Mouse (Mus musculus): ENCODE measurements at regions not wholly inside any gene's neighbourhood (a gene's known extent, or its start where the extent isn't known, plus 50 kb on each side); places are given as distances from the start of the nearest gene placed in this dataset.

- 92% methylated on average over 5 of the region's 5 CpGs for WGBS
- Histone ChIP-seq H3K4me2 (no peak overlapping the region), H3K36me3 (ENCODE audit: control insufficient read depth, insufficient read depth, low read length) (no peaks in the 10 kb centered on the region), H3K9ac (ENCODE audit: low read length) (no peak overlapping the region), H3K27me3 (ENCODE audit: control insufficient read depth, insufficient read depth, low read length) (no peaks in the 10 kb centered on the region), H3K9me3 (ENCODE audit: control insufficient read depth, low read length) (no peaks in the 10 kb centered on the region), H3K4me3 (ENCODE audit: low read depth, low read length) (no peak overlapping the region), H3K4me1 (ENCODE audit: control insufficient read depth, insufficient read depth, low read length) (no peaks in the 10 kb centered on the region), H3K27ac (ENCODE audit: low read depth, low read length) (no peak overlapping the region)
- ATAC-seq (ENCODE audit: low FRiP score), result no peak
- peak; percentile 71 for DNase-seq (ENCODE audit: low spot score, missing footprints)
Observed at GRCm38 (mm10) chr12:51018185-51018584, 329.7 kb upstream of the G2e3 start.

- Histone ChIP-seq H3K9me3 (ENCODE audit: control insufficient read depth, low read length) (no peaks in the 10 kb centered on the region), H3K4me2 (no peak overlapping the region), H3K4me3 (ENCODE audit: low read depth, low read length) (no peak overlapping the region), H3K9ac (ENCODE audit: low read length) (no peak overlapping the region), H3K27ac (ENCODE audit: low read depth, low read length) (no peak overlapping the region), H3K27me3 (ENCODE audit: control insufficient read depth, insufficient read depth, low read length) (no peaks in the 10 kb centered on the region), H3K36me3 (ENCODE audit: control insufficient read depth, insufficient read depth, low read length) (no peaks in the 10 kb centered on the region), H3K4me1 (ENCODE audit: control insufficient read depth, insufficient read depth, low read length) (no peaks in the 10 kb centered on the region)
- no peak for ATAC-seq (ENCODE audit: low FRiP score)
- peak; percentile 47 for DNase-seq (ENCODE audit: low spot score, missing footprints)
- 91% methylated on average over 6 of the region's 6 CpGs for WGBS
Observed at GRCm38 (mm10) chr12:51016081-51016480, 331.8 kb upstream of the G2e3 start.

GRCm38 (mm10) chr12:51009644-51010043, 338.2 kb upstream of the G2e3 start:
- H3K27me3 ChIP-seq (ENCODE audit: control insufficient read depth, insufficient read depth, low read length), result peaks cover 5% of the 10 kb centered on the region; the same call in 1 of the 2 replicates
- no peak overlapping the region for H3K4me2 ChIP-seq
- no peaks in the 10 kb centered on the region for H3K4me1 ChIP-seq (ENCODE audit: control insufficient read depth, insufficient read depth, low read length)
- H3K36me3 ChIP-seq (ENCODE audit: control insufficient read depth, insufficient read depth, low read length), result no peaks in the 10 kb centered on the region
- peak; percentile 12 for DNase-seq (ENCODE audit: low spot score, missing footprints)
- WGBS, result 87% methylated on average over 4 of the region's 4 CpGs
- no peak overlapping the region for H3K27ac ChIP-seq (ENCODE audit: low read depth, low read length)
- no peak overlapping the region for H3K4me3 ChIP-seq (ENCODE audit: low read depth, low read length)
- ATAC-seq (ENCODE audit: low FRiP score), result no peak
- H3K9ac ChIP-seq (ENCODE audit: low read length), result no peak overlapping the region
- no peaks in the 10 kb centered on the region for H3K9me3 ChIP-seq (ENCODE audit: control insufficient read depth, low read length)

GRCm38 (mm10) chr12:51001722-51002592, 345.9 kb upstream of the G2e3 start:
- Histone ChIP-seq H3K27ac (ENCODE audit: low read depth, low read length) (0 out of 2 replicates have a peak overlapping the region, but pooled peaks have one; percentile 7), H3K4me3 (ENCODE audit: low read depth, low read length) (no peak overlapping the region)

GRCm38 (mm10) chr12:51001096-51001495, 346.8 kb upstream of the G2e3 start:
- Histone ChIP-seq H3K4me3 (ENCODE audit: low read depth, low read length) (no peak overlapping the region), H3K27me3 (ENCODE audit: control insufficient read depth, insufficient read depth, low read length) (peaks cover 17% of the 10 kb centered on the region), H3K4me1 (ENCODE audit: control insufficient read depth, insufficient read depth, low read length) (peaks cover 12% of the 10 kb centered on the region), H3K9me3 (ENCODE audit: control insufficient read depth, low read length) (no peaks in the 10 kb centered on the region), H3K9ac (ENCODE audit: low read length) (no peak overlapping the region), H3K27ac (ENCODE audit: low read depth, low read length) (no peak overlapping the region), H3K36me3 (ENCODE audit: control insufficient read depth, insufficient read depth, low read length) (no peaks in the 10 kb centered on the region), H3K4me2 (no peak overlapping the region)
- 55% methylated on average over 4 of the region's 4 CpGs for WGBS
- no peak for DNase-seq (ENCODE audit: low spot score, missing footprints)
- no peak for ATAC-seq (ENCODE audit: low FRiP score)

More at GRCm38 (mm10) chr12:51001722-51002592, 345.9 kb upstream of the G2e3 start:
- ATAC-seq (ENCODE audit: low FRiP score) (peak; percentile 79), DNase-seq (ENCODE audit: low spot score, missing footprints) (peak; percentile 93)
- peak overlapping the region; percentile 4; the same call in 1 of the 2 replicates for H3K4me2 ChIP-seq
- no peaks in the 10 kb centered on the region for H3K36me3 ChIP-seq (ENCODE audit: control insufficient read depth, insufficient read depth, low read length)
- peaks cover 17% of the 10 kb centered on the region for H3K27me3 ChIP-seq (ENCODE audit: control insufficient read depth, insufficient read depth, low read length)
- no peak overlapping the region for H3K9ac ChIP-seq (ENCODE audit: low read length)
- H3K9me3 ChIP-seq (ENCODE audit: control insufficient read depth, low read length), result no peaks in the 10 kb centered on the region
- 6% methylated on average over 12 of the region's 12 CpGs for WGBS
- H3K4me1 ChIP-seq (ENCODE audit: control insufficient read depth, insufficient read depth, low read length), result peaks cover 12% of the 10 kb centered on the region

- DNase-seq (ENCODE audit: low spot score, missing footprints) (peak; percentile 85), ATAC-seq (ENCODE audit: low FRiP score) (no peak)
- Histone ChIP-seq H3K27me3 (ENCODE audit: control insufficient read depth, insufficient read depth, low read length) (peaks cover 17% of the 10 kb centered on the region), H3K4me2 (no peak overlapping the region), H3K4me1 (ENCODE audit: control insufficient read depth, insufficient read depth, low read length) (peaks cover 12% of the 10 kb centered on the region), H3K4me3 (ENCODE audit: low read depth, low read length) (no peak overlapping the region), H3K9me3 (ENCODE audit: control insufficient read depth, low read length) (no peaks in the 10 kb centered on the region), H3K9ac (ENCODE audit: low read length) (no peak overlapping the region), H3K36me3 (ENCODE audit: control insufficient read depth, insufficient read depth, low read length) (no peaks in the 10 kb centered on the region), H3K27ac (ENCODE audit: low read depth, low read length) (no peak overlapping the region)
- 75% methylated on average over 18 of the region's 18 CpGs for WGBS
Observed at GRCm38 (mm10) chr12:51000281-51001075, 347.4 kb upstream of the G2e3 start.

GRCm38 (mm10) chr12:50999295-51000237, 348.3 kb upstream of the G2e3 start:
- Histone ChIP-seq H3K4me2 (no peak overlapping the region), H3K9me3 (ENCODE audit: control insufficient read depth, low read length) (no peaks in the 10 kb centered on the region), H3K27me3 (ENCODE audit: control insufficient read depth, insufficient read depth, low read length) (peaks cover 12% of the 10 kb centered on the region), H3K36me3 (ENCODE audit: control insufficient read depth, insufficient read depth, low read length) (no peaks in the 10 kb centered on the region), H3K4me1 (ENCODE audit: control insufficient read depth, insufficient read depth, low read length) (peaks cover 12% of the 10 kb centered on the region), H3K4me3 (ENCODE audit: low read depth, low read length) (no peak overlapping the region), H3K9ac (ENCODE audit: low read length) (no peak overlapping the region), H3K27ac (ENCODE audit: low read depth, low read length) (no peak overlapping the region)
- peak; percentile 98 for DNase-seq (ENCODE audit: low spot score, missing footprints)
- WGBS, result 39% methylated on average over 20 of the region's 20 CpGs
- ATAC-seq (ENCODE audit: low FRiP score), result peak; percentile 86

GRCm38 (mm10) chr12:50995664-50996063, 346.8 kb upstream of the Prkd1 start:
- no peaks in the 10 kb centered on the region for H3K36me3 ChIP-seq (ENCODE audit: control insufficient read depth, insufficient read depth, low read length)
- peak; percentile 56 for DNase-seq (ENCODE audit: low spot score, missing footprints)
- H3K27ac ChIP-seq (ENCODE audit: low read depth, low read length), result no peak overlapping the region
- H3K9me3 ChIP-seq (ENCODE audit: control insufficient read depth, low read length), result no peaks in the 10 kb centered on the region
- H3K27me3 ChIP-seq (ENCODE audit: control insufficient read depth, insufficient read depth, low read length), result peaks cover 3% of the 10 kb centered on the region
- WGBS, result 93% methylated on average over 1 of the region's 1 CpGs
- H3K9ac ChIP-seq (ENCODE audit: low read length), result no peak overlapping the region
- H3K4me1 ChIP-seq (ENCODE audit: control insufficient read depth, insufficient read depth, low read length), result peaks cover under 1% of the 10 kb centered on the region; the same call in 1 of the 2 replicates
- H3K4me3 ChIP-seq (ENCODE audit: low read depth, low read length), result no peak overlapping the region
- ATAC-seq (ENCODE audit: low FRiP score), result no peak
- no peak overlapping the region for H3K4me2 ChIP-seq

Measured in midbrain, embryonic 11.5 days (tissue).